Mouse (Mus musculus) gastrocnemius, adult 18-20 months (tissue): ENCODE data around the gene Cd46. TPM values are rescaled to one million over a fixed set of nuclear protein-coding genes. Genes with fewer than 3 reads are reported as not detected.
A peak's percentile ranks its signal among the peaks of the same experiment; 100 is the strongest.

Source experiments
- DNase-seq: peaks from one replicate; pipeline ENCODE4 v3.0.0; 2021; ENCODE audit warnings: low spot score
- total RNA-seq, 2 experiments: library from RNA; stranded (reverse); gene quantifications; 2 replicates each; pipeline ENCODE4 v1.2.3; 2021

The Cd46 gene
- total RNA-seq, 2 experiments from 2014 or later, result 1.1 to 1.4 TPM

GRCm38 (mm10) chr1:195018089-195018999 lies 73.7 kb downstream of the Cd46 start:
- DNase-seq, result peak; percentile 96

DNA sequence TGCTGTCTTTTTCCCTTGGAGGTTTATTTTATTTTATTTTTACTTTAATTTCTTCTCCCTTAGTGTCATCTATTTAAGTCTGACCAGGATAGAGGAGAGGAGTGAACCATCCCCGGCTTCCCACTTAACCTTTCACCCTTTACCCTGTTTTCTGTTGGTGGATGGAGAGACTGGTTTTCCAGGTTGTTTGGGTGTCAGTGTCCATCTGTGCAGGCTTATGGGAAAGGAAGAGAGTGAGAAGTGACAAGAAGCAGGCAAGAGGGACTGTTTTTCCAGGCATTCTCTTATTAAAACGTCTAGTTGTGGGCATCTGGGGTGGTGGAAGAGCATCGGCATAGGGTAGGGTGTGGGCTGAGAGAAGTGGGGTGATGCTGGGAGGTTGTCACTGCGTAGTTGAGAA lies 74.4 kb downstream of the Cd46 start:
- no peak for DNase-seq

DNA sequence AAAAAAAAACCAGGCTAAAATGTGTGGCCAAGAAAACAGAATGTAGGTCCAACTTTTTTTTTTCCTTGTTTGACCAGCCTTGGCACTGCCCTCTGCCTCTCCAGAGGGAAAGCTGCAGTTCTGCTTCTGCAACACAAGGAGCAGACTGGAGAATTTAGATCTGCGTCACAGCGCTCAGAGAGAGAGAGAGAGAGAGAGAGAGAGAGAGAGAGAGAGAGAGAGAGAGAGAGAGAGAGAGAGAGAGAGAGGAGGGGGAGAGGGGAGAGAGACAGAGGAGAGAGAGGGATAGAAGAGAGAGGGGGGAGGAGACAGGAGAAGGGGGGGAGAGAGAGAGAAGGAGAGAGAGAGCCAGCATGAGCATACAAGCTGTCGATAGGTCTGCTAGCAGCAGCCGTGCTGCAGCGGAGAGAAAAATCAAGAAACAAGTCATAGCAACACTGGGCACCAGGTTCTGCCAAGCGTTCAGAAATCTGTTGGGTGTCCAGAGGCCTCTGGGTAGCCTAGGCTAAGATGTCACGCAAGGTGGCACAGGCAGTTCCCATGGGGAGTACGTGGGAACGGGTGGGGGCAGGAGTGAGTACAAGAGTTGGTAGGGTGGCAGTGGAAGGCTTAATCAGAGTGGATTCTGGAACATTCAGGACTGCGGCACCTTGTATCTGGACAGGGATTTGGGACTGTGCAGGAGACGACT lies 75.1 kb downstream of the Cd46 start:
- DNase-seq, result peak; percentile 78

GRCm38 (mm10) chr1:195015281-195015680 lies 76.8 kb downstream of the Cd46 start:
- no peak for DNase-seq

DNA sequence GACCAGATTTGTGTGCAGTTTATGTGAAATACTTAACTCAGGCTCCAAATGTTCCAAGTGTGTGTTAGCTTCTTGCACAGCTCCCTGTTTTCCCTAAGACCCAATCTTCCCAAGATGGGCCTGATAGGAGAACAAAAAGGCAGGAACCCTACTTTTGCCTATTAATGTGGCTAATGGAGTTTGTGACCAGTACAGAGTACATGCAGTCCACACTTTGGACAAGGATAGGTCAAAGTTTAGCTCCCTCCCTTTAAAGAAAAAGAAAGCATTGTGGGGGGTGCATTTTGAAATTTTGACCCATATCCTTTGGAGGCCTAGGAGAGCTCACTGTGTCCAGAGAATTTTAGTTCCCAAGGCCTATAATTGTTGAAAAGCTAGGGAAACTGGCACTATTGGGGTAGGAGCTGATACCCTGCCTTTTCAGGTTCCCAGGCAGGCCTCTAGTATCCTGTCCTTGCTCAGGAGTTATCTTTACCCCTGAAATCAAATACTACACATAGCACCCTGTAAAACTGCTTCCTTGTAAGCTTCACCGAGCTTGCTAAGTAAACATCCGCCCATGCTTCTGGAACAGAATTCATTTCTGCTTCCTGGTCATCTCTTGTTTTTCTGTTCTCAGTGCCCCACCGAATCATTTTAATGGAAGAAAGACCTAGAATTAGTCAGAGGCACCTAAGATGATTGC lies 77.7 kb downstream of the Cd46 start:
- DNase-seq, result no peak

GRCm38 (mm10) chr1:195012531-195012930 lies 79.5 kb downstream of the Cd46 start:
- no peak for DNase-seq

- no peak for DNase-seq
These were observed 85.8 kb downstream of the Cd46 start for GRCm38 (mm10) chr1:195006267-195006666.

- no peak for DNase-seq
These were observed 87.9 kb downstream of the Cd46 start for GRCm38 (mm10) chr1:195004194-195004593.

DNA sequence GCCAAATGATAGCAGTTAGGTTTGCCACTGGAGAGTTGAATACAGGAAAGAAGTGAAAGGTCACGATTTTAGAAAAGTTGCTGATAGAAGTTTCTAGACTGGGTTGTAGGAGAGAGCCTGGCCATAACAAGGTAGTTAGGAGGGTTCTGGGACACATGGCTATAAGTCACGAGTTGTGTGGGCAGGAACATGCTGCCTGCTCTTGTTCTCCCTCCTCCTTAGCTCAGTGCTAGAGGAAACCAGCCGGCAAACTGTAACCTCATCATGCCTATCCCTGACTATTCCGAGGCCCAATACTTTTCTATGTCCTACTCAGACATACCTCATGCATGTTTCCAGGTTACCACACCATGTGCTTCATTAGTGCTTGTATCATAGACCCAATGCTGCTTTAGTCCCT lies 88.7 kb downstream of the Cd46 start:
- no peak for DNase-seq

DNA sequence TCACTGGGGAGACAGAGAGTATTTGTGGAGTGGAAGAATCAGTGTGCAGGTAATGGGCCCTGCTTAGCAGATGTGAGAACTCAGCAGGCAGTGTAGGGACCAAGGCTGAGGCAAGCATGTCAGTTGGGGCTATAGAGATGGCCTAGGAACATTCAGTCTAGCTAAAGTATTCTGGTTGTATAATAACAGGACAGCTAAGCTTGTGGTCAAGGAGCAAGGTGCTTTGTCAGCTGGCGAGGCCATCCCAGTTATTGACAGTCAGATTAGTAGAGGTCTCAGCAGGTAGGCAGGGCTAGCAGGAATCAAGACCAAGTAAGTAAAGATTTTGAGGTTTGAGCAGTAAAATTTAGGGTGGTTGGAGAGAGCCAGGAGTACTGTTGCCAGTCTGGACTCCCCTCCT lies 93.7 kb downstream of the Cd46 start:
- DNase-seq, result no peak

GRCm38 (mm10) chr1:194995196-194995595 lies 96.9 kb downstream of the Cd46 start:
- peak; percentile 48 for DNase-seq

GRCm38 (mm10) chr1:194994262-194994661 lies 97.8 kb downstream of the Cd46 start:
- DNase-seq, result no peak

DNA sequence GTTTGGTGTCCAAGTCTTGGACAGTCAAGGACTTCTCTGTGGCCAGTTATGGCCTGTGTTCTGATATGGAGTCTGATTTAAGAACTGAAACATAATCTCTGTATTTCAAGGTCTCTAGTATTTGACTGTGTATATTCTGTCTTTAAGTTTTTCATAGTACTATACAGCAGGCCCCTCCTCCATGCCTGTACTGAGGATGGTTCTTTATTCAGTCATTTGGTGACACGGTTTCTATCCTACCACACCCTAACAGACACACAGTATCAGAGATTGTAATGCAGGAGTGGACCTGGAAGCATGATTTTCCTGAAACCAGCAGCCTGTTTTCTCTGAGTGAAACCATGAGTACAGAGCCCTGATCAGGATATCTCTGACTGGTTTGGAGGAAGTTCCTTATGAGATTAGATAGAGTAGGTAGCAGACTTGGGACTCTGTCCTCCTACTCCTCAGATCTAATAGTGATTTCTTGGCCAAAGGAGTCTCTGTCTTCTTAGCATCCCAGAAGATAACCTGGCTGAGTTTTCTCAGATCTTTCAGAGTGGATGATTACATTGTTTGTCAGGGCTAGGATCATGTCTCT lies 98.5 kb downstream of the Cd46 start:
- no peak for DNase-seq

GRCm38 (mm10) chr1:194992589-194993317 lies 99.3 kb downstream of the Cd46 start:
- DNase-seq, result peak; percentile 54

GRCm38 (mm10) chr1:194991654-194992053 lies 100.4 kb downstream of the Cd46 start:
- no peak for DNase-seq

DNA sequence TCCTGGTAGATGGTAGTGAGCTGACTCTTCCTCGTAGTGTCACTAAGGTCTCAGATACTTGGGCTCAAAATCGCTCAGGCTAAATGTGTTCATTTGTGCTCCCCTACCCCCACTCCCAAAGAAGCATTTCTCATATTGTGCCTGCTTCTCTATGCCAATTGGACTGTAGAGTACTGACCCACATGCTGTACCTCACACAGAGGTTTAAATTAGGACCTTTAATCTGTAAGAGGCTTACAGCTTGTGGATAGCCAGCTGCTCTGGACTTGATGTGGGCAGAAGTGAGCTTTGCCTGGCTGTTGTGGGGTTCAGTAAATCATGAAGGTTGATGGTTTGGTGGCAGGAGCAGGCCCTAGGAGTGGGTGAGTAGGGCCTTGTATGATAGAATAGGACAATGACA lies 101.1 kb downstream of the Cd46 start:
- DNase-seq, result no peak

- DNase-seq, result no peak
These were observed 103.0 kb downstream of the Cd46 start for GRCm38 (mm10) chr1:194989024-194989423.
